Mouse (Mus musculus): ENCODE measurements around the gene Parp12. TPM values are rescaled to one million over a fixed set of nuclear protein-coding genes. Genes with fewer than 3 reads are reported as not detected.
A peak's percentile ranks its signal among the peaks of the same experiment; 100 is the strongest.

Gene Parp12
- polyA plus RNA-seq, 1 experiment from 2014 or later: 3.1 TPM

- peak overlapping the region; percentile 56 for H3K9ac ChIP-seq (ENCODE audit: low read length)
- peak overlapping the region; percentile 64 for H3K4me3 ChIP-seq (ENCODE audit: low read depth, low read length)
- no peaks in the 10 kb centered on the region for H3K36me3 ChIP-seq (ENCODE audit: control insufficient read depth, insufficient read depth, low read length)
- peak overlapping the region; percentile 59 for H3K4me2 ChIP-seq (ENCODE audit: low read depth, low read length, severe bottlenecking)
- peaks cover 3% of the 10 kb centered on the region; the same call in 1 of the 2 replicates for H3K4me1 ChIP-seq (replicated peaks; ENCODE audit: control insufficient read depth, insufficient read depth, low read length)
- DNase-seq (ENCODE audit: low spot score) (no peak), ATAC-seq (replicated peaks; ENCODE audit: low FRiP score) (peak; percentile 12; the same call in 1 of the 2 replicates)
- no peak overlapping the region for H3K27ac ChIP-seq (ENCODE audit: low read depth, low read length)
- peaks cover 27% of the 10 kb centered on the region for H3K27me3 ChIP-seq (ENCODE audit: control insufficient read depth, insufficient read depth, low read length)
- H3K9me3 ChIP-seq (ENCODE audit: control insufficient read depth, low read length): peaks cover 4% of the 10 kb centered on the region; the same call in 1 of the 2 replicates
- 10% methylated on average over 49 of the region's 49 CpGs for WGBS
These were observed 320 bp upstream of the Parp12 start for GRCm38 (mm10) chr6:39118456-39118881.

- DNase-seq (ENCODE audit: low spot score) (no peak), ATAC-seq (replicated peaks; ENCODE audit: low FRiP score) (no peak)
- H3K4me2 ChIP-seq (ENCODE audit: low read depth, low read length, severe bottlenecking): no peak overlapping the region
- peaks cover 3% of the 10 kb centered on the region; the same call in 1 of the 2 replicates for H3K4me1 ChIP-seq (replicated peaks; ENCODE audit: control insufficient read depth, insufficient read depth, low read length)
- no peak overlapping the region for H3K27ac ChIP-seq (ENCODE audit: low read depth, low read length)
- no peak overlapping the region for H3K9ac ChIP-seq (ENCODE audit: low read length)
- H3K36me3 ChIP-seq (ENCODE audit: control insufficient read depth, insufficient read depth, low read length): no peaks in the 10 kb centered on the region
- 82% methylated on average over 1 of the region's 1 CpGs for WGBS
- peaks cover 27% of the 10 kb centered on the region for H3K27me3 ChIP-seq (ENCODE audit: control insufficient read depth, insufficient read depth, low read length)
- peaks cover 4% of the 10 kb centered on the region; the same call in 1 of the 2 replicates for H3K9me3 ChIP-seq (ENCODE audit: control insufficient read depth, low read length)
- no peak overlapping the region for H3K4me3 ChIP-seq (ENCODE audit: low read depth, low read length)
These were observed 2.7 kb downstream of the Parp12 start for GRCm38 (mm10) chr6:39115438-39115837.

GRCm38 (mm10) chr6:39113141-39113540 lies 5.0 kb downstream of the Parp12 start:
- Histone ChIP-seq H3K4me3 (ENCODE audit: low read depth, low read length) (no peak overlapping the region), H3K36me3 (ENCODE audit: control insufficient read depth, insufficient read depth, low read length) (no peaks in the 10 kb centered on the region), H3K4me2 (ENCODE audit: low read depth, low read length, severe bottlenecking) (no peak overlapping the region), H3K9ac (ENCODE audit: low read length) (no peak overlapping the region), H3K27me3 (ENCODE audit: control insufficient read depth, insufficient read depth, low read length) (peaks cover 17% of the 10 kb centered on the region), H3K27ac (ENCODE audit: low read depth, low read length) (no peak overlapping the region), H3K9me3 (ENCODE audit: control insufficient read depth, low read length) (no peaks in the 10 kb centered on the region), H3K4me1 (replicated peaks; ENCODE audit: control insufficient read depth, insufficient read depth, low read length) (no peaks in the 10 kb centered on the region; the same call in 1 of the 2 replicates)
- ATAC-seq (replicated peaks; ENCODE audit: low FRiP score): no peak
- WGBS: 100% methylated on average over 3 of the region's 3 CpGs
- DNase-seq (ENCODE audit: low spot score): no peak

DNA sequence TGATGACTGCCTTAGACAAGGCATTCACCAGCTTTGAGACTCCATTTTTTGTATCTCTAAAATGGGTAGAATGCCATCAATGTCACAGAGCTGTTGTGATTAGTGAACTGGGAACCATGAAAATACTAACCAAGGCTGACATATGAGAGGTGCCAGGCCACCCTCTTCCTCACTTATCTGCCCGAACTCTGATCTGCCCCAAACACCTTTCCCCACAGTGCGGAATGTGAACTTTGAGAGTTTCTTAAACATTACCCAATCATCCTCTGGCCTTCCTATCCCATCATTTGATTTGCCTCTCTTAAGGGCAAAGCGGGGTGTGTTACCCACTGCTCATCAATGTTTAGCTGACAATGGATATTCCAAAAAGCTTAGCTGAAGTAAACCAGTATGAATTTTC lies 5.4 kb downstream of the Parp12 start:
- Histone ChIP-seq H3K36me3 (ENCODE audit: control insufficient read depth, insufficient read depth, low read length) (no peaks in the 10 kb centered on the region), H3K4me1 (replicated peaks; ENCODE audit: control insufficient read depth, insufficient read depth, low read length) (no peaks in the 10 kb centered on the region; the same call in 1 of the 2 replicates), H3K4me3 (ENCODE audit: low read depth, low read length) (no peak overlapping the region), H3K9me3 (ENCODE audit: control insufficient read depth, low read length) (no peaks in the 10 kb centered on the region), H3K27me3 (ENCODE audit: control insufficient read depth, insufficient read depth, low read length) (peaks cover 12% of the 10 kb centered on the region), H3K27ac (ENCODE audit: low read depth, low read length) (no peak overlapping the region), H3K9ac (ENCODE audit: low read length) (no peak overlapping the region), H3K4me2 (ENCODE audit: low read depth, low read length, severe bottlenecking) (no peak overlapping the region)
- WGBS: 86% methylated on average over 3 of the region's 3 CpGs
- DNase-seq (ENCODE audit: low spot score): no peak
- no peak for ATAC-seq (replicated peaks; ENCODE audit: low FRiP score)

GRCm38 (mm10) chr6:39106812-39107211 lies 11.3 kb downstream of the Parp12 start:
- Histone ChIP-seq H3K9ac (ENCODE audit: low read length) (no peak overlapping the region), H3K4me3 (ENCODE audit: low read depth, low read length) (no peak overlapping the region), H3K36me3 (ENCODE audit: control insufficient read depth, insufficient read depth, low read length) (no peaks in the 10 kb centered on the region), H3K27ac (ENCODE audit: low read depth, low read length) (no peak overlapping the region), H3K4me1 (replicated peaks; ENCODE audit: control insufficient read depth, insufficient read depth, low read length) (no peaks in the 10 kb centered on the region), H3K27me3 (ENCODE audit: control insufficient read depth, insufficient read depth, low read length) (no peaks in the 10 kb centered on the region), H3K4me2 (ENCODE audit: low read depth, low read length, severe bottlenecking) (no peak overlapping the region), H3K9me3 (ENCODE audit: control insufficient read depth, low read length) (no peaks in the 10 kb centered on the region)
- 54% methylated on average over 2 of the region's 2 CpGs for WGBS
- DNase-seq (ENCODE audit: low spot score) (no peak), ATAC-seq (replicated peaks; ENCODE audit: low FRiP score) (no peak)

GRCm38 (mm10) chr6:39104631-39105030 lies 13.5 kb downstream of the Parp12 start:
- 82% methylated on average over 4 of the region's 4 CpGs for WGBS
- no peaks in the 10 kb centered on the region for H3K9me3 ChIP-seq (ENCODE audit: control insufficient read depth, low read length)
- no peak for DNase-seq (ENCODE audit: low spot score)

DNA sequence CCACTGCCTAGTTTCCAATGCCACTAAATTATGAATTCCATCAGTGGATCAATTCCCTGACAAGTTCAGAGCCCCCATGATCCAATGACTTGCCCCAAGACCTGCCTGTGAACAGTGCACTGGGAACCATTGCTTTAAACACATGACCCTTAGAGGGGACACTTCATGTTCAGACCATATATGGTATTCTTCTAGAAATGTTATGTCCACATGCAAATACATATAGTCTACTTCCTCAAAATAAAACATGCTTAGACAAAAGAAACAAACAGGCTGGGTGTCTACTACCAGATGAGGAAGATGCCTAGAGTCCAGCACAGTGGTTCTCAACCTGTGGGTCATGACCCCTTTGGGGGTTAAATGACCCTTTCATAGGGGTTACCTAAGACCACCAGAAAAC lies 41.7 kb downstream of the Parp12 start:
- Histone ChIP-seq H3K4me1 (replicated peaks; ENCODE audit: control insufficient read depth, insufficient read depth, low read length) (peaks cover 3% of the 10 kb centered on the region; the same call in 1 of the 2 replicates), H3K36me3 (ENCODE audit: control insufficient read depth, insufficient read depth, low read length) (no peaks in the 10 kb centered on the region), H3K27ac (ENCODE audit: low read depth, low read length) (no peak overlapping the region), H3K9ac (ENCODE audit: low read length) (no peak overlapping the region), H3K4me2 (ENCODE audit: low read depth, low read length, severe bottlenecking) (no peak overlapping the region), H3K4me3 (ENCODE audit: low read depth, low read length) (no peak overlapping the region), H3K27me3 (ENCODE audit: control insufficient read depth, insufficient read depth, low read length) (no peaks in the 10 kb centered on the region), H3K9me3 (ENCODE audit: control insufficient read depth, low read length) (no peaks in the 10 kb centered on the region)
- ATAC-seq (replicated peaks; ENCODE audit: low FRiP score): no peak
- no peak for DNase-seq (ENCODE audit: low spot score)

More at GRCm38 (mm10) chr6:39104631-39105030, 13.5 kb downstream of the Parp12 start:
- H3K27me3 ChIP-seq (ENCODE audit: control insufficient read depth, insufficient read depth, low read length): no peaks in the 10 kb centered on the region
- no peak overlapping the region for H3K27ac ChIP-seq (ENCODE audit: low read depth, low read length)
- no peaks in the 10 kb centered on the region for H3K36me3 ChIP-seq (ENCODE audit: control insufficient read depth, insufficient read depth, low read length)
- no peak overlapping the region for H3K4me2 ChIP-seq (ENCODE audit: low read depth, low read length, severe bottlenecking)
- no peak overlapping the region for H3K9ac ChIP-seq (ENCODE audit: low read length)
- no peak overlapping the region for H3K4me3 ChIP-seq (ENCODE audit: low read depth, low read length)
- ATAC-seq (replicated peaks; ENCODE audit: low FRiP score): no peak
- no peaks in the 10 kb centered on the region for H3K4me1 ChIP-seq (replicated peaks; ENCODE audit: control insufficient read depth, insufficient read depth, low read length)

DNA sequence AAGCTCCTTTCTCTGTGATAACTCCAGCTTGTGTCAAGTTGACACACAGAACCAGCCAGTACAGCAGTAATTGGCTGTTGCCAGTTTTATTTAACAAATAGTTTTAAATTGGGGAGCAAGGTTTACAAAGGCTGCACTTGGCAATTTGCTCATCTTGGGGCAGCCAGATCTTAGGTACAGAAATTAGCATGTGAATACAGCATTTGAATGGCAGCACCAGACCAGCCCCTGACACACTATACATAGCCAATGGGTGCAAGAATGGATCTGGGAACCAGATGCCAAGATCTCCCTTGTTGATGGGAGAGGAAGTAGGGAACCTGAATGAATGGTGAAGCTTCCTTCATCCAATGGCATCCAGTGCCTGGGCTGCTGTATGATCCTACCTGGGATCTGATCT lies 44.0 kb downstream of the Parp12 start:
- Histone ChIP-seq H3K9ac (ENCODE audit: low read length) (no peak overlapping the region), H3K4me2 (ENCODE audit: low read depth, low read length, severe bottlenecking) (no peak overlapping the region), H3K27ac (ENCODE audit: low read depth, low read length) (no peak overlapping the region), H3K4me3 (ENCODE audit: low read depth, low read length) (no peak overlapping the region), H3K9me3 (ENCODE audit: control insufficient read depth, low read length) (no peaks in the 10 kb centered on the region), H3K27me3 (ENCODE audit: control insufficient read depth, insufficient read depth, low read length) (no peaks in the 10 kb centered on the region), H3K36me3 (ENCODE audit: control insufficient read depth, insufficient read depth, low read length) (no peaks in the 10 kb centered on the region), H3K4me1 (replicated peaks; ENCODE audit: control insufficient read depth, insufficient read depth, low read length) (peaks cover 3% of the 10 kb centered on the region; the same call in 1 of the 2 replicates)
- DNase-seq (ENCODE audit: low spot score) (no peak), ATAC-seq (replicated peaks; ENCODE audit: low FRiP score) (0 out of 2 replicates have a peak, but pooled peaks have one; percentile 21)

DNA sequence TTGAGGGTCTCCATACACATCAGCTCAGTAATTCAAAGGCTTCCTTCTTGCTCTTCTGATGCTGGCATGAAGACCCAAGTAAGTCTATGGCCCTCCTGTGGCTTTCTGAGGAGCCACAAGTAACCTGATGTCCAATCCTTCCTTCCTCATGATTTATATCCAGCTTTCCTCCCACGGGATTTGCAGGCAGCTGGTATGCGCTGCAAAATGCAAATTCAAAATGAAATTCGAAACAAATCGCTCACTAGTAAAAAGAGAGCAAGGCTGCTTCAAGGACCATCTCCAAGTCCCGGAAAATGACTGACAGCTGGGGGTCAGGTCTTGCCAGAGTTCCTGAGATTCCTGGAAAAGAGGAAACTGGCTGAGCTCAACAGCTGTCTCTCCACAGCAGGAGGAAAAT lies 45.5 kb downstream of the Parp12 start:
- Histone ChIP-seq H3K27me3 (ENCODE audit: control insufficient read depth, insufficient read depth, low read length) (no peaks in the 10 kb centered on the region), H3K4me3 (ENCODE audit: low read depth, low read length) (no peak overlapping the region), H3K9ac (ENCODE audit: low read length) (no peak overlapping the region), H3K27ac (ENCODE audit: low read depth, low read length) (no peak overlapping the region), H3K36me3 (ENCODE audit: control insufficient read depth, insufficient read depth, low read length) (no peaks in the 10 kb centered on the region), H3K4me2 (ENCODE audit: low read depth, low read length, severe bottlenecking) (no peak overlapping the region), H3K9me3 (ENCODE audit: control insufficient read depth, low read length) (no peaks in the 10 kb centered on the region), H3K4me1 (replicated peaks; ENCODE audit: control insufficient read depth, insufficient read depth, low read length) (peaks cover 3% of the 10 kb centered on the region; the same call in 1 of the 2 replicates)
- ATAC-seq (replicated peaks; ENCODE audit: low FRiP score): no peak
- DNase-seq (ENCODE audit: low spot score): no peak
- WGBS: 77% methylated on average over 5 of the region's 5 CpGs

Data from forebrain, embryonic 11.5 days (tissue).